Mouse (Mus musculus) spleen, embryonic (tissue): ENCODE data around the gene Sgca.

Experiments
- CTCF ChIA-PET: fragments of 350-600 bp; sonication (Branson Sonifier 250); formaldehyde crosslinking; loops from one replicate; lab custom pipeline; 2022; lab: Charles Lee

Sgca gene

GRCm38 (mm10) chr11:94988780-94989561 lies 12.8 kb upstream of the Sgca start:
- CTCF ChIA-PET: interaction anchor here (0.9 kb wide), 1 partner anchor 12 kb away, joined by 6 read pairs; no protein-coding TSS in a partner anchor

DNA sequence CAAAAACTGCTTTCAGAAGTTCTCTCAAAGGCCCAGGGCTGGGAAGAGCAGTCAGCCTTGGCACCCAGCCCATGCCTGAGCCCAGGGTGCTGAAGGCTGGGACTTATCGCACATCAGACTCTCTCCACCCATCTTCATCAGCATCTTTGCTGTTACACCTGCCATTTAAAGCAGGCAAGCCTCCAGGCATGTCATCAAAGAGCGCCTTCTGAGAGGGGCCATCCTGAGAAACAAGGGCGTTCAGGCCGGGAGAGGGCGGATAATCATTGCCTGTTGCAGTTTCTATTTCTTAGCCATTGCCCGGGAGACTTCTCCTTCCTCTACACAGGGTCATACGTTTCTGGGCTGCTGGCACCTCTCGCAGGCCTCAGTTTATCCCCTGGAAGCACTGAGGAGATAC lies 11.7 kb upstream of the Sgca start:
- CTCF ChIA-PET: no interaction called here

DNA sequence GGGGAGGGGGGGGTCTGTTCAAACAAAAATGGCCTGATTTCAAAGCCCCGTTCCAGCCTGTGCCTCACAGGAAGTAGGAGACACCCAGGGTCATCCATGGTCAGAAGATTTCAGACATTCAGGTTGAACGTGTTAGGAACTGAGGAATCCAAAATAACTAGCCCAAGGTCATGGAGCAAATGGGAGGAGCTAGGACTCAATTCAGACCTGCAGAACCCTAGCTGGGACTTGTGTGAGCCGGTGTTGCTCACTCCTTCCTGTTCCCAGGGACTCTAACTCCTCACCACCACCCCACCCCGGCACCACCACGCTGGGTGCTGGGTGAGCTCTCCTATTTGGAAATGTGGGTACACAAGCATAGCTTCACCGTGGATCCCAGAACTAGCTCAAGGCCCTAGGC lies 11.2 kb upstream of the Sgca start:
- CTCF ChIA-PET: interaction anchor here (0.5 to 1.5 kb wide), 4 partner anchors 8 to 20 kb away, joined by 3 to 4 read pairs (median 3); no protein-coding TSS in a partner anchor

DNA sequence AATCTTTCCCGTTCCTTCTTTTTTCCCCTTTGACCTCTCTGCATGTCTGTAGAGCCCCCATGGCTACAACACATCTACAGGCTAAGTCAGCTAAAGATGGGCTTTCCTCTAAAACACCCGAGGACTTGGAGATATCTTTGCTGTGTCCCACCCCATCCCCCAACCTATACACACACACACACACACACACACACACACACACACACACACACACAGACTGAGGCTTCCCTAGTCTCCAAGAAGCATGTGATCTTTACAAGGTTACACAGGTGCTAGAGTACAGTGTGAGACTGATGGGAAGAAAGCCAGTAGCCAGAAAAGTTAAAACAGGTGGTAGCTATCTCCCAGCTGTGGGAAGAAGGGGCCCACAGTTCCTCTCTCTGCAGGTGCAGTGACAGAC lies 10.3 kb upstream of the Sgca start:
- CTCF ChIA-PET: interaction anchor here (0.6 to 1.5 kb wide), 3 partner anchors 7 to 16 kb away, joined by 3 to 4 read pairs (median 3); no protein-coding TSS in a partner anchor

- CTCF ChIA-PET: interaction anchor here (0.6 to 1.5 kb wide), 2 partner anchors 15 to 16 kb away, joined by 3 to 4 read pairs; no protein-coding TSS in a partner anchor
Observed at GRCm38 (mm10) chr11:94985822-94986221, 9.7 kb upstream of the Sgca start.

DNA sequence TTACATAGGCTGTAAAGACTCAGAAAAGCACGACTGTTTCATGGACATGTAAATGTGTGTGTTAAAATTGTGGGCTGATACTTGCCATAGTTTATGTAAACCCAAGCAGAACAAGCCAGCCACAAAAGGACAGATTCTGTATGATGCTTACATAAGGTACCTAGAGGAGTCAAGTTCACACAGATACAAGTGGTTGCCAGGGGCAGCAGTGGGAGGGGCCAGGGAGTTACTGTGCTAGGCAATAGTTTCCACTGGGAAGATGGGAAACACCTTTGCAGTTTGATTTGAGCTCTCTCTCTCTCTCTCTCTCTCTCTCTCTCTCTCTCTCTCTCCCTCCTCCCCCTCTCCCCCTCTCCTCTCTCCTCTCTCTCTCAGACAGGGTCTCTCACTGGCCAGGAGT lies 9.0 kb upstream of the Sgca start:
- CTCF ChIA-PET: interaction anchor here (0.6 kb wide), 1 partner anchor 23 kb away, joined by 3 read pairs; no protein-coding TSS in a partner anchor

DNA sequence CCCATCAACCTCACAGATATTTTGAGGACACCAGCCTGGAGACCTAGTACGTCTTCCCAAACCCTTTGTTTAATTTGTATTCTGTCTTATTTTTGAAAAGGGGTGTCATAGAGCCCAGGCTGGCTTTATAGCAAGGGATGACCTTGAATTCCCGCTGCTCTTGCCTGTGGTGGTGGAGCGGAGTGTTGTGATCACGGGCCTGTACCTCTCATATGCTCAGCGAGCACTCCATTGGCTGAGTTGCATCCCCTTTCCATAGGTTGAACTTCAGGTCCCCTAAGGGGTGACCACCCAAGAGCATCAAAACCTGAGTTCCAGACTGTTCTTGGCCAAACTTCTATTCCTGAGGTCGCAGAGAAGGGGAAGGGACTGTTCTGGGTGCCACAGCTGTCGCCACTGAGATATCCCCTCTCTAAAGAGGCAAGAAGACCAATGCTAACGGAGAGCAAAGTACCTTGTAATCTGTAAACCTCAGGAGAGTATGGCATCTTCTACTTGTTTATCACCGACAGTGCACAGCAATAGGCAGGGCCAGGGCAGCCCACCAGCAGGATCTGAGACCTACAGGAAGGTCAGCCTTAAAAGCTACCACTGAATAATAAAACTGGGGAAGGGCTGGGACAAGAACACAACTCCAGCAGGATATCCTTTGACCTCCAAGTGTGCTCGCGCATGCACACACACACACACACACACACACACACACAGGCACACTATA lies 3.5 kb upstream of the Sgca start:
- CTCF ChIA-PET: interaction anchor here (0.6 to 0.7 kb wide), 2 partner anchors 7 to 21 kb away, joined by 3 to 6 read pairs; no protein-coding TSS in a partner anchor

GRCm38 (mm10) chr11:94978947-94979346 lies 2.8 kb upstream of the Sgca start:
- CTCF ChIA-PET: interaction anchor here (0.6 kb wide), 1 partner anchor 8 kb away, joined by 3 read pairs; no protein-coding TSS in a partner anchor

DNA sequence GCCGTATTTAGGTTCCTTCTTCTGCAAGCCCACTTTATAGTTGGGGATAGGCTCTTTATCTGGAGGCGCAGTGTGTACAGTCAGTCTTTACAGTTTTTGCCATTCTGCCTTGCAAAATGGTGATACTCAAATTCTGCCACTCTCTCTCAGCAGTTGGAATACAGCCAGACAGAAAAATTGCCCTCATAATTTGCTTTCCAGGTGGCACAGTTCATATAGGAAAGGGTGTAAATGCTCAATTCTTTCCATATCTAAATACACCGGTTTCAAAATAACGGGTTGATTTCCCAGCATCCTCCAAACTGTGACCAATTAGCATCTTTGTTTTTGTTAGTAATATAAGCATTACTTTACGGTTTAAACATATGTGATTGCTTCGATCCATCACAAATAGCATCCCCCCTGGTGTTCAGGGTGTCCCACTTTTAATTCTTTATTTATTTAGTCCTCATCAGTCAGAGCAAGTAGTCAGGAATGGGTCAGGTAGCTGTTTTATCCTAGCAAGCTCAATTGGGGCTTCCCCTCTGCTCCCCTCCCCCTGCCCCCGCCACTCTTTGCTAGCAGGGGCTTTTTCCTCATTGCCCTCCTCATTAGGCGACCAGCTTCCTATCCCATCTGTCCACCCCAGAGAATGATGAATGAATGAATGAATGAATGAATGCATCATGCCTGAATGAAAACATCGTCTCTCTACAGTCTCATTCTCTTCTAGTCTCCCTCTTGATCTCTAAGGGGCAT lies 2.2 kb upstream of the Sgca start:
- CTCF ChIA-PET: no interaction called here

- CTCF ChIA-PET: no interaction called here
Observed at GRCm38 (mm10) chr11:94974951-94975350, 1.2 kb downstream of the Sgca start.

DNA sequence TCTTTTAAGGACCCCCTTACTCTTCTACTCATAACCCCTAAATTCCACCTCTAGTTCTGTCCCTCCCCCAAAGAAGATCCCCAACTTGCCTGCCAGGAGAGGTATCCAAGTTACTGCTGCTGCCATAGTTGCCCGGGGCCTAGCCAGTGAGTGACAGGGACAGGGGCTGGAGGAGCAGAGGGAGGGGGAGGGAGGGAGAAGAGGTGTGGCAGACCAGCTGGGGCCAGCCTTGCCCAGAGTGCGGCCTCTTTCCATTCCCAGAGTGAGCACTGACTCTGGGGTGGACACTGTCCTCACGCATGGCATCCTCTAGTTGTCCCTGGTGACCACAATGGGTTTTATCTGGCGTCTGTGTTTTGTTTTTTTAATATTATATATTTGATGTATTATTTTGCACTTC lies 2.8 kb downstream of the Sgca start:
- CTCF ChIA-PET: interaction anchor here (0.6 kb wide), 1 partner anchor 17 kb away, joined by 5 read pairs; no protein-coding TSS in a partner anchor

GRCm38 (mm10) chr11:94972887-94973286 lies 3.2 kb downstream of the Sgca start:
- CTCF ChIA-PET: interaction anchor here (0.6 kb wide), 1 partner anchor 18 kb away, joined by 5 read pairs; no protein-coding TSS in a partner anchor

GRCm38 (mm10) chr11:94971895-94972615 lies 4.1 kb downstream of the Sgca start:
- CTCF ChIA-PET: no interaction called here

- CTCF ChIA-PET: interaction anchor here (0.6 to 1.1 kb wide), 3 partner anchors 16 to 1650 kb away, joined by 3 to 5 read pairs (median 5); no protein-coding TSS in a partner anchor
Observed at GRCm38 (mm10) chr11:94970210-94970943, 5.8 kb downstream of the Sgca start.

GRCm38 (mm10) chr11:94969709-94970108 lies 6.4 kb downstream of the Sgca start:
- CTCF ChIA-PET: interaction anchor here (0.6 to 0.7 kb wide), 3 partner anchors 16 to 1651 kb away, joined by 3 to 5 read pairs (median 4); no protein-coding TSS in a partner anchor

GRCm38 (mm10) chr11:94968187-94968586 lies 7.9 kb downstream of the Sgca start:
- CTCF ChIA-PET: no interaction called here

DNA sequence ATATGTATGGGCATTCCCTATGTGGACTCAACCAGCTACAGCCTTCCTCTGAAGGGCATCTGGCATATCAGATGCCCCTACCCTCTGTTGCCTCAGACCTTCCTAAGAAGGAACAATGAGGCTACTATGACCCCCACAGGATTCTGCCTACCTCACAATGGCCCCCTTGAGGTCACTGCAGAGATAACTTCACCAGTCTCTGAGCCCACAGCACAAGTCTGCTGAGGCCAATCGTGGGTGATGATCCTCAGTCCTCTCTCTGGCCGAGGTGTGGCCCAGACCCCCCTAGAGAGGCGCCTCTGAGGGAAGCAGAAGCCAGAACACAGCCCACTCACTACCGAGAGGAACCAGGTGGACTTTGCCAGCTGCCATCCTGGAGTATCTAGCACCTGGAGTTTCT lies 8.7 kb downstream of the Sgca start, which contains the start of gene Hils1:
Gene Hils1, plus strand, starts transcription at position 175 of the 400 bp plus-strand sequence.
- CTCF ChIA-PET: no interaction called here

DNA sequence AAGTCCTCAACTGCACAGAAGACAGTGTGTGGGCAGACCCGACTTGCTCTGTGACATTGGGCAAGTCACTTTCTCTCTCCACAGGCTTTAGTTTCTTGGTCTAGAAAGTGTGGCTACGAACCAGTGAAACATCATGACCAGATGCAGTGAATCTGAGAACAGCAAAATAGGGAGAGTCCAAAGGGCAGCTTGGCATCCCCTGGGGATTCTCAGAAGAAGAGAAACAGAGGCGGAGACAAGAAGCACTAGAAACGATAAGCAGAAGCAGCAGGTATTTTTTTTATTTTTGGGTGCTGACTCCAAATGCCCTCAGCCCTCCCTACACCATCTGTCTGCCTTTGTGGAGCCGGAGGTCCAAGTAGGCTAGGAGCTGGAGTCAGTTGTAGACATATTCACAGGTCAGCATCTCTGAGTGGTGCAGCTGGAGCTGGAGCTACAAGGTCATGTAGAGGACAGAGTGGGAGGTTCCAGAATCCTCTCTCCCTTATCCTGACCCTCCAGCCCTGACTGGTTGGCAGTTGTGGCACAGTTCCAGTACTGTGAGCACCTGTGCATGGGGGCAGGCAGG lies 13.5 kb downstream of the Sgca start:
- CTCF ChIA-PET: no interaction called here
